Mouse (Mus musculus) cortical plate, adult 2 months (tissue): ENCODE measurements around the gene Cetn3. TPM values are rescaled to one million over a fixed set of nuclear protein-coding genes. Genes with fewer than 3 reads are reported as not detected.

Experiments used
- H3K27ac ChIP-seq: fragments of 200-500 bp; 2 replicates; pipeline ENCODE4 v1.5.1; 2012; ENCODE audit warnings: low read length, control low read depth, inconsistent platforms; ENCODE audit not compliant: insufficient read depth
- H3K4me1 ChIP-seq: fragments of 200-500 bp; 2 replicates; pipeline ENCODE4 v1.6.1; 2011; ENCODE audit warnings: low read length; ENCODE audit not compliant: control insufficient read depth, insufficient read depth
- H3K4me3 ChIP-seq: fragments of 200-500 bp; 2 replicates; pipeline ENCODE4 v1.5.1; 2011; ENCODE audit warnings: mild to moderate bottlenecking, low read length, control low read depth; ENCODE audit not compliant: insufficient read depth
- CTCF ChIP-seq: fragments of 200-500 bp; IDR thresholded peaks from 2 replicates; pipeline ENCODE4 v1.5.1; 2011; ENCODE audit warnings: mild to moderate bottlenecking, control low read depth, low read length; ENCODE audit not compliant: insufficient read depth; ENCODE audit errors: extremely low read depth
- POLR2A ChIP-seq: fragments of 200-500 bp; IDR thresholded peaks from 2 replicates; pipeline ENCODE4 v1.6.1; 2011; ENCODE audit warnings: mild to moderate bottlenecking, low read length, control low read depth; ENCODE audit not compliant: insufficient read depth; ENCODE audit errors: extremely low read depth
- polyA plus RNA-seq: library from polyadenylated mRNA; depleted of rRNA; stranded (reverse); fragments of >200 nt; gene quantifications from 2 replicates; pipeline ENCODE4 v1.2.3, GENCODE M21; 2012; rRNA removed

The Cetn3 gene
- polyA plus RNA-seq = 150 and 164 TPM in 2 replicates

DNA sequence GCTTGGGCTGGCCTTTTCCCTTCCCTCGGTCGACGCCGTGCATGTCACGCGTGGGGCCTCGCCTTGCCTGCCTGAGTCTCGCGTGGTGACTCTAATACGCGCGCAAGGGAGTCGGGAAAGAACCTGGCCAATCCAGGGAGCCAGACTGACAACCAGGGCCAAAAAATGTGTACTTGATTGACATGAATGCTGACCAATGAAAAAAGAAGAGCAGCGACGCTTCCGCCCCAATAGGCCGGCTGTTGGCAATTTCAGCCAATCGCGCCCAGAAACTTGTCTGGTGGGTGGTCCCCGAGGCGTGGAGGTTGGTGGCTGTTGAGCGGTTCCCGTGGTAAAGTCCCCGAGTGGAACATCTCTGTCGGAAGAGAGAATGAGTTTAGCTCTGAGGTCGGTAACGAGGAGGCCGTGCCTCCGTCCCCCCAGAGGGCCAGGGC, at the start of gene Cetn3:
Gene Cetn3 (plus strand): TSS at position 107 of the 434 bp plus-strand sequence.
- TF ChIP-seq CTCF (no peak), POLR2A (peak; percentile 47; the same call in 1 of the 2 replicates)
- Histone ChIP-seq H3K27ac (peak within 1 kb of the TSS; percentile 92), H3K4me1 (peaks cover 4% of the 10 kb centered on the region), H3K4me3 (peak within 1 kb of the TSS; percentile 60)

DNA sequence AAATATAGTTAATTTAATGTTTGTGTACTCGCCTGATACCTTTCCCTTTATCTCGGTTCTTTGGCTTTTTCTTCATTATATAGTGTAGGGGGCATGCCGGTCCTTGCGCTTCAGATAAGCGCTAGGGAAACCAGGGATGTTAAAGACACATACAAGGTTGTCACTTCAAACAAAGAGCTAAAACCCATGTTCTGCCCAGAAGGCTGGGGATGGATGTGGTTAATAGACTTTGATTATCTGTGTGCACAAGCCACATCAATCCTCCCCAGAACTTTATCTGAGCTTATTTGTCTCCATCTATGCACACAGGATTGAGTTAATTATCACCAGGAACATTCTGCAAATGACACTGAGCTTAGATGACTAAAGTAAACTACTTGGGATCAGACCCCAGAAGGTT, 46.3 kb upstream of the Cetn3 start:
- TF ChIP-seq POLR2A = no peak
- no peak for TF ChIP-seq CTCF
- Histone ChIP-seq H3K27ac (no peak overlapping the region), H3K4me3 (no peak overlapping the region), H3K4me1 (no peaks in the 10 kb centered on the region)

DNA sequence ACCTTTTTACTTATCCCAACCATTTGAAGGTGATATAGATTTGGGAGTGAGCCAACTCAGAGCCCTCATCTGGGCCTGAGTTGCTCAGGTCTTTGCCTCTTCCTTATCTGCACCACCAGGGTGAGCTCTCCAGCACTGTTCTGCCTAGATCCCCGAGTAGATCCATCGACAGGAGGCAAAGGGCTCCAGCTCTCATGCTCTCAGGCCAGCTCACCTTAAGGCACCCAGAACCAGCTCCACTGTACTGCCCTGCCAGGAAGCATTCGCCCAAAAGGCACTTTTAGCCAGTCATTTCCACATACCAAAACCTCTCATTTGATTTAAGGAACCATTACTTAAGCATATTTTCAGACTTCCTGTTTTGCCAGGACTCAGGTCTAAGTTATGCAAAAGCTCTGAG, 42.0 kb upstream of the Cetn3 start:
- TF ChIP-seq CTCF (no peak), POLR2A (no peak)
- Histone ChIP-seq H3K4me1 (no peaks in the 10 kb centered on the region), H3K4me3 (no peak overlapping the region), H3K27ac (no peak overlapping the region)

DNA sequence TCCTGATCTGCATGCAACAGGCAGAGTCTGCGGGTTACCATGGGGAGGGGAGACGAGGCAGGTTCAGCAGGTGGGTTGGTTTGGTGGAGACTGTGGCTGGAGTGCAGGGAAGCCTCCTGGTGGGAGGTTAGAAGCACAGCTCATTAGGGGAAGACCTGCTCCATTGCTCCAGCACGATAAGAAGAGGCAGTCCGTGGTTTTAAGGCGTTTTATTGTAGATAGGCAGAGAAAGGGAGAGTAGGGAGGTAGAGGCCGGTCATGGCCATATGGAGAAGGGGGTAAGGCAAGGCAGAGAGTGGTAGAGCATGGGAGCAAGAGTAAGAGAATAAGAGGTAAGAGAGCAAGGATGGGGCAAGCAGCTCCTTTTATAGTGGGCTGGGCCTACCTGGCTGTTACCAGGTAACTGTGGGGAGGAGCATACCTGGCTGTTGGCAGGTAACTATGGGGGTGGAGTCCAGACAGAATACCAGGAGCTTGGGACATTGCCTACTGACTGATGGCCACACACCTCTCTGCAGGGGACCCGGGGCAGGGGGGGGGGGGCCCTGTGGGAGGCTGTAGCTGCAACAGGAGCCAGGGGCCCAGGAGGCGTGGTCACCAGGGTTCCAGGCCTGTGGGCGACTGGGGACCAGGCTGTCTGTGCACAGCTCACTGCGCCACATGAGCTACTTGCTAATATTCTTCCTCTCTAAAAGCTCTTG, 39.3 kb upstream of the Cetn3 start:
- H3K4me1 ChIP-seq = no peaks in the 10 kb centered on the region
- no peak overlapping the region for H3K27ac ChIP-seq
- no peak overlapping the region for H3K4me3 ChIP-seq
- TF ChIP-seq POLR2A (no peak), CTCF (no peak)

DNA sequence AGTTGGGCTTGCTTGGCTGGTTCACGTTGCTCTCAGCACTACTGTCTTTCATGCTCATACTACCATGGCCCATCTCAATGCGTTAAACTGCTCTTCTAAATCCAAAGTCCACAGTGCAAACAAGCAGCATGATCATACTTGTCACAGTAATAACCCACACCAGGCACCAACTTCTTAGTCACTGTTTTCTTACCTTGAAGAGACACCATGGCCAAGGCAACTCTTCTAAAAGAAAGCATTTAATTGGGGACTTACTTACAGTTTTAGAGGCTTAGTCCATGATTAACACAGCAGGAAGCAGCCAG, 38.8 kb upstream of the Cetn3 start:
- no peak overlapping the region for H3K27ac ChIP-seq
- no peak for TF ChIP-seq POLR2A
- no peak for TF ChIP-seq CTCF
- no peak overlapping the region for H3K4me3 ChIP-seq
- H3K4me1 ChIP-seq = no peaks in the 10 kb centered on the region

DNA sequence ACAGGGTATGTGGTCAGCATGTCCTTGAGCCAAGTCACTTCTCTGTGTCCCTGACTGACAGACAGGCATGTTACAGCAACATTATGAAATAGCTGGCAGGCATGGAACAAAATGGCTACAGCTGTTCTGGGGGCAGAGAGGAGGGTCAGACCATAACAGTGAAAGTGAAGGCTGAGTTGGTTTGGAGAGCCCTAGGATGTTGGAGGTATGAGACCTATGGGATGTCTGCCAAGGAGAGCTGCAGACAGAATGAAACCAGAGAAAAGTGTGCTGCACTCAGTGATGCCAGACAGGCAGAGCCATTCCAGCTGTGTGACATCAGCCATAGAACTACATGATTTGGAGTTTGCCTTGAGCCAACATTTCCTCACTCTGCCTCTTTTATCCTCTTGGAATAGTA, 28.0 kb upstream of the Cetn3 start:
- TF ChIP-seq POLR2A = no peak
- TF ChIP-seq CTCF = no peak
- no peak overlapping the region for H3K4me3 ChIP-seq
- H3K27ac ChIP-seq = no peak overlapping the region
- H3K4me1 ChIP-seq = no peaks in the 10 kb centered on the region

DNA sequence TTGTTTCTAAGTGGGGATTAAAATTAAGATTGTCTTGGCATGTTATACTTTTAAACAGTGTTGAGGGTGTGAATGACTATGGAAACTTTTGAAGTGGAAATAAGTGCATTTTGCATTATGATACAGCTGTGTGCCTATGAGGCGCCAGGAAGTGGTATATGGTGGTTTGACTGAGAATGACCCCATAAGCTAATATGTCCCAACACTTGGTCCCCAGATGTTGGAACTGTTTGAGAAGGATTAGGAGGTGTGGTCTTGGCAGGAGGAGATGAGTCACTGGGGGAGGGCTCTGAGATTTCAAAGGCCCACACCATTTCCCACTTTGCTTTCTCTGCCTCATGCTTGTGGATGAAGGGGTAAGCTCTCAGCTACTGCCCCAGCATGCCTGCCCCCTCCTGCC, 27.6 kb upstream of the Cetn3 start:
- Histone ChIP-seq H3K4me3 (no peak overlapping the region), H3K4me1 (no peaks in the 10 kb centered on the region), H3K27ac (no peak overlapping the region)
- TF ChIP-seq POLR2A (no peak), CTCF (no peak)

DNA sequence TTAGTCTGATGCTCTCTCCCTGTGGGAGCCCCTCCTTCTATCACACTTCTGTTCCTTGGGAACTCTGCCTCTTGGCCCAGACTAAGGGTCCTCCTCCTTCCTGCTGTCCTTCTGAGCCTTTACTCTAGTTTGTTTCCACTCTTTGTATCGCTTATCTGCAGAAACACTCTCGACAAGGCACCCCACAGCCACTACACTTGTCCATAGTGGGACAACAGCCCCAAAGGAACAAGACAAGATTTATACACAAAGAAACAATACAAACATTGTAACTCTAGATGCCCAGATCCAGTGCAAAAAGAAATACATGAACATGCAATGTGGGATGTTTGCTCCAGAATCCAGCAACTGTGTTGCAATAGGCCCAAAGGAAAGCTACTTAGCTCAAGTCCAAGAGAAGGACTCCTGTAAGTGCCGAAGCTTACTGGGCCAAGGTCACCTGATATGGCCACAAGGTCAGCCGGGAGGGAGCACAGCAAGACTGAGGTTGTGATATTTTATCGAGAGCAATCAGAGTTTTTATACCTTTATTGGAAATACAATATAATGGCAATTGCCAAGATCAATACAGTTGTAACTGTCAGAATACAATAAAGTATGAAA, 25.7 kb upstream of the Cetn3 start:
- Histone ChIP-seq H3K27ac (no peak overlapping the region), H3K4me1 (no peaks in the 10 kb centered on the region; the same call in 1 of the 2 replicates), H3K4me3 (no peak overlapping the region)
- TF ChIP-seq POLR2A (no peak), CTCF (no peak)

DNA sequence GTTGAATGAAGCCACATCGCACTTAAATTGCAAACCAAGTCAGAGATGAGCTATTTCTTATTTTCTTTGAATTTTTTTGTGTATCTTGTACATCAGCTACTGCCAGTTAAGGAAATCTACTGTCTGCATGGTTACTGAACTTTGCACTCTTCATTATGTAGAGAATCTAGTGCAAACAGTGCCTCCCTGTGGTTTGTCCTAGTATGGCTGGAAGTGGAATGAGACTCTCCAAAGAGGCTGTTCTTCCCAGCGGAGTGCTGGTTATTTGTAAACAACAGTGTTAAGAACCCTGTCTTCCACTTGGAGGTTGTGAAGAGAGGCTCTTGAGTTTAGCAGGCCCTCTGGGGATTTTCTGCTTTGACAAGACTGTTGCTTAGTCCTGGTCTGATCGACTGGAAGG, 22.5 kb upstream of the Cetn3 start:
- Histone ChIP-seq H3K4me1 (no peaks in the 10 kb centered on the region; the same call in 1 of the 2 replicates), H3K4me3 (no peak overlapping the region), H3K27ac (no peak overlapping the region)
- TF ChIP-seq POLR2A = no peak
- TF ChIP-seq CTCF = peak; percentile 49

DNA sequence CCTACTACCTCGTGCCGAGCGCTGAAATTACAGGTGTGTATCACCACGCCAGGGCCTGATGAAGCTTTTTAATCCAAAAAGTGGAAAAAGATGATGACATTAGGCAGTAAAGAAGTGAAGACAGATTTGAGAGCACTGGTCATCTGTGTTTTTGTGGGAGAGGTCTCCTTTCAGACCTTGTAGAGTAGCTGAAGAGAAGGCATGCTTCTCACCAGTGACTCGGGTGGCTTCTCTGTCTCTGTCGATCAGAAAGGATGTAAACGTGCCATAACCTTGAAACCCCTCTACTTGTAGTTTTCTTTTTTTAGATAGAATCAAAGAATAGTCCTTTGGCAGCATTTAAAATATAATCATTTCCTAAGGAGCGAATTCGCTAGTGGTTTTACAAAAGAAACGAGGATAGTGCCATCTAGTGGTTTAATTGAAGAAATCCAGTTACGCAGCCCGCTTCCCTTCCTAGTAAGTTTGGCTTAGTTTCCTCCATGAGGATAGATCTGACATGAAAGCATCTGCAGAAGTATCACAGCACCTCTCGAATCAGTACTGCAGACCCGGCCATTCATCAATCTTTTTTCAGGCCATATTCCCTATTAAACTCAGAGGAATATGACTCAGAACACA, 21.2 kb upstream of the Cetn3 start:
- TF ChIP-seq CTCF = peak; percentile 24; the same call in 1 of the 2 replicates
- no peak for TF ChIP-seq POLR2A
- Histone ChIP-seq H3K4me1 (no peaks in the 10 kb centered on the region; the same call in 1 of the 2 replicates), H3K27ac (no peak overlapping the region), H3K4me3 (no peak overlapping the region)
